Mouse (Mus musculus): Measurements from ENCODE around the gene Baiap2. TPM values are rescaled to one million over a fixed set of nuclear protein-coding genes. Genes with fewer than 3 reads are reported as not detected.

Baiap2 gene
- total and polyA plus RNA-seq, 3 experiments: 3.4 to 6.7 (median 6.1) TPM

DNA sequence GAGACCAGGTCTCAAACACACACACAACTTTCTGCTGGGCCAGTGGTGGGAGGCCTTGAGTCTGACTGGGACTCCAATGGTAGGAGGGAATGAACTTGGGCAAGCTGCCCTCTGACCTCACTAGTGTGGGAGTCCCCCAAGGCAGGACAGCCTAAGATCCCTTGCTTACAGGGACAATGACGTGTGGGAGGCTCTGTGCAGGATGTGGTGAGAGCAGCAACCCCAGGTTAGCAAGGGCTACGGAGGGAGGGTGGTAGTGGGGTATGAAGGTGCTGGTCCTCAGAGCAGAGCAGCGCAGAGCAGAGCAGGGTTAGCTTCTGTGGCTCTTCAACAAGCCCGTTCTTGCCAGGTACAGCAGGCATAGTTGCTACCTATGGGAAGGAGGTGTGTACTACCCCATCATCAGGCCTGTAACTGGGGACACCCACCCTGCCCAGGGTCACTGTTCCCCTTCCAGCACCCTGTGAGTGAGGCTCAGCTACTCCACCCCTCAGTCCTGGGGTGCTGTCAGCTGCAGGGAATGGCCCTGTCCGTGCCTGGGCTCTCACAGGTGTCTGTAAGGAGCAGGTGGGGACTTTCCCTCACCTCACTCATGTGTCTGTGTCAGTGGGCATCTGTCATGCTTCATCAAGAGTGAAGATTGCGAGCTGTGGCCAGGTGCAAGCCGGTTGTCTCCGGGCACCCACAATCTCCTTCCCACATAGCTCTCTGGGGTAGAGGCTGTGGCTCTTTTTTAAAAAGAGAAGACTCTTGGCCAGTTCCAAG lies 8.6 kb upstream of the Baiap2 start (continued):
- TF ChIP-seq NELFE (IDR thresholded peaks at IDR 0.05; ENCODE audit: low read depth, low read length) (0 out of 2 replicates have a peak, but pooled peaks have one; percentile 16), SIN3A (IDR thresholded peaks at IDR 0.05; ENCODE audit: low read length) (0 out of 2 replicates have a peak, but pooled peaks have one; percentile 49), RCOR1 (conservative IDR thresholded peaks at IDR 0.05; ENCODE audit: low read depth, low read length) (no peak)

DNA sequence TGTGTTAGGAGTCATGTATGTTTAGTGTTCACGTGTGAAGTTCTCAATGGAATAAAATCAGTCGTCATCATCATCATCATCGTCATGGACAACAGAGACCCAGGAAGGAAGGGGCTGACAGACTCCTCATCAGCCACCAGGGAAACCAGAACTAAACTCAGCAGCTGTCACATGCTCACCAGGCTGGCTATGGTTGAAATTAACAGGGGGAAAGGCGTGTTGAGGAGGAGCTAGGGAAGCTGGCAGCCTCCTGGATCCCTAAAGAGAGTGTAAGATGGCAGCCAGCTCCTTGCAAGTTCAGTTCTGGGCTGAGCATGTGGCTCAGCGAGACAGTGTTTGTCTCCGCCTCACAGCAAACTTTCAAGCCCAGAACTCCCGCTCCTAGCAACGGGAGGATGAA lies 7.8 kb upstream of the Baiap2 start:
- TF ChIP-seq POLR2AphosphoS2 (IDR thresholded peaks at IDR 0.05; ENCODE audit: low read depth, low read length): no peak
- TF ChIP-seq JUN (IDR thresholded peaks at IDR 0.05; ENCODE audit: insufficient read depth, low read depth, low read length): no peak
- no peak for TF ChIP-seq JUND (conservative IDR thresholded peaks at IDR 0.05; ENCODE audit: low read depth, low read length)
- TF ChIP-seq USF1 (IDR thresholded peaks at IDR 0.05; ENCODE audit: low read depth, low read length): no peak
- no peak for TF ChIP-seq TCF12 (IDR thresholded peaks at IDR 0.05; ENCODE audit: low read depth, low read length)
- TF ChIP-seq BHLHE40 (IDR thresholded peaks at IDR 0.05; ENCODE audit: low read depth, low read length): no peak
- no peak for TF ChIP-seq ZC3H11A (IDR thresholded peaks at IDR 0.05; ENCODE audit: low read depth, low read length)
- TF ChIP-seq PAX5 (IDR thresholded peaks at IDR 0.05; ENCODE audit: low read length): no peak
- no peak for TF ChIP-seq UBTF (IDR thresholded peaks at IDR 0.05; ENCODE audit: low read depth, low read length)
- no peak for TF ChIP-seq SIN3A (IDR thresholded peaks at IDR 0.05; ENCODE audit: low read length)
- TF ChIP-seq SMC3 (IDR thresholded peaks at IDR 0.05; ENCODE audit: low read depth, low read length): no peak
- no peak for TF ChIP-seq MAFK (IDR thresholded peaks at IDR 0.05; ENCODE audit: insufficient replicate concordance, low read length)
- TF ChIP-seq EP300 (IDR thresholded peaks at IDR 0.05; ENCODE audit: low read length): no peak
- no peak for TF ChIP-seq MYC (IDR thresholded peaks at IDR 0.05; ENCODE audit: low read depth, low read length)
- TF ChIP-seq ELF1 (IDR thresholded peaks at IDR 0.05; ENCODE audit: low read depth, low read length): no peak
- TF ChIP-seq TBP (conservative IDR thresholded peaks at IDR 0.05; ENCODE audit: low read depth, low read length): no peak
- TF ChIP-seq E2F4 (IDR thresholded peaks at IDR 0.05; ENCODE audit: insufficient replicate concordance, low read depth, low read length): no peak
- no peak for TF ChIP-seq ETS1 (conservative IDR thresholded peaks at IDR 0.05; ENCODE audit: low read depth, low read length)
- no peak for TF ChIP-seq ZNF384 (IDR thresholded peaks at IDR 0.05; ENCODE audit: low read depth, low read length)
- TF ChIP-seq USF2 (conservative IDR thresholded peaks at IDR 0.05; ENCODE audit: low read depth, low read length): no peak
- H3K27ac ChIP-seq (ENCODE audit: insufficient read depth, low read depth): no peak overlapping the region
- peaks cover 24 to 74% of the 10 kb centered on the region in 2 experiments for H3K4me1 ChIP-seq (ENCODE audit: control insufficient read depth in 1 of 2, insufficient read depth in 2 of 2)
- H3K9me3 ChIP-seq (replicated peaks; ENCODE audit: low read length): peaks cover 8% of the 10 kb centered on the region
- H3K4me2 ChIP-seq (ENCODE audit: insufficient read depth, low read depth, poor library complexity, severe bottlenecking): no peak overlapping the region; the same call in 1 of the 2 replicates
- in situ Hi-C loops (cut with MboI; ENCODE audit: low pct_ligation_motif_present, low pct_unique_long_range_greater_than_20kb, low sequenced_read_pairs) (no loop called here), dilution Hi-C loops (cut with MboI; ENCODE audit: extremely low pct_ligation_motif_present, extremely low pct_unique_long_range_greater_than_20kb, low sequenced_read_pairs) (no loop called here)
- peaks cover 21% of the 10 kb centered on the region for H3K27me3 ChIP-seq (replicated peaks)
- H3K4me3 ChIP-seq (replicated peaks in 1 of 3; ENCODE audit: low read depth in 2 of 3, low read length in 2 of 3, poor library complexity in 1 of 3): no peak overlapping the region
- no peaks in the 10 kb centered on the region for H3K36me3 ChIP-seq (replicated peaks in 1 of 2; ENCODE audit: control insufficient read depth in 1 of 2, insufficient read depth in 1 of 2, low read length in 1 of 2)
- peak; percentile 55 for DNase-seq (ENCODE audit: extremely low read depth)
- H3K9ac ChIP-seq (ENCODE audit: insufficient read depth, low read depth): no peak overlapping the region
- no peaks in the 10 kb centered on the region for H3K79me2 ChIP-seq (replicated peaks; ENCODE audit: control insufficient read depth, extremely low read depth, insufficient read depth, poor library complexity, severe bottlenecking)

Measured in CH12.LX (cell line).